Mouse (Mus musculus) C2C12 (cell line): ENCODE data around the gene Ptgs1. TPM values are rescaled to one million over a fixed set of nuclear protein-coding genes. Genes with fewer than 3 reads are reported as not detected.

Source experiments
- H3K27me3 ChIP-seq: one replicate; pipeline ENCODE4 v1.6.1; 2011; ENCODE audit not compliant: control insufficient read depth, insufficient read depth, insufficient read length
- H3K36me3 ChIP-seq: one replicate; pipeline ENCODE4 v1.6.1; 2011; ENCODE audit not compliant: control insufficient read depth, insufficient read depth
- H3K4me3 ChIP-seq: one replicate; pipeline ENCODE4 v1.5.1; 2011; ENCODE audit warnings: mild to moderate bottlenecking, control low read depth; ENCODE audit not compliant: poor library complexity, insufficient read depth, severe bottlenecking
- H3K79me2 ChIP-seq: one replicate; pipeline ENCODE4 v1.6.1; 2011; ENCODE audit not compliant: control insufficient read depth, insufficient read depth
- H3K79me3 ChIP-seq: one replicate; pipeline ENCODE4 v1.6.1; 2011; ENCODE audit warnings: low read depth, control low read depth
- H3ac ChIP-seq: one replicate; pipeline ENCODE3; 2011; ENCODE audit warnings: low read depth; ENCODE audit not compliant: control insufficient read depth, insufficient read length
- CEBPB ChIP-seq: IDR thresholded peaks from one replicate; pipeline ENCODE4 v1.6.1; 2011; ENCODE audit warnings: low read depth, mild to moderate bottlenecking, control low read depth, moderate library complexity
- CTCF ChIP-seq: IDR thresholded peaks from one replicate; pipeline ENCODE4 v1.5.1; 2011; ENCODE audit not compliant: control insufficient read depth, insufficient read depth, insufficient read length
- FOSL1 ChIP-seq: IDR thresholded peaks from one replicate; pipeline ENCODE4 v1.8.0; 2011; ENCODE audit warnings: mild to moderate bottlenecking, low read length; ENCODE audit not compliant: poor library complexity, insufficient read depth, severe bottlenecking
- MAX ChIP-seq: IDR thresholded peaks from one replicate; pipeline ENCODE4 v1.6.1; 2011; ENCODE audit warnings: mild to moderate bottlenecking, control low read depth
- MYOD1 ChIP-seq: IDR thresholded peaks from one replicate; pipeline ENCODE4 v1.6.1; 2011; ENCODE audit warnings: low read depth; ENCODE audit not compliant: control insufficient read depth, insufficient read length
- MYOG ChIP-seq: IDR thresholded peaks from one replicate; pipeline ENCODE4 v1.6.1; 2011; ENCODE audit not compliant: control insufficient read depth, insufficient read length; ENCODE audit errors: extremely low read depth
- USF1 ChIP-seq: IDR thresholded peaks from one replicate; pipeline ENCODE4 v1.6.1; 2011; ENCODE audit warnings: low read depth, mild to moderate bottlenecking, control low read depth, moderate library complexity
- polyA plus RNA-seq: library from polyadenylated mRNA; unstranded; fragments of >200 nt; fragmentation: generic; extraction: Trizol; gene quantifications from one replicate; pipeline ENCODE4 v1.2.1, GENCODE M21; 2012; ENCODE audit warnings: missing spikeins

The Ptgs1 gene
- polyA plus RNA-seq, 1 experiment, result 336 TPM

- Histone ChIP-seq H3K79me3 (no peaks in the 10 kb centered on the region), H3ac (peak overlapping the region; percentile 37), H3K27me3 (no peaks in the 10 kb centered on the region), H3K4me3 (peak overlapping the region; percentile 15), H3K79me2 (no peaks in the 10 kb centered on the region), H3K36me3 (no peaks in the 10 kb centered on the region)
- TF ChIP-seq MAX (no peak), MYOD1 (no peak), MYOG (no peak), CEBPB (no peak)
These were observed 13.2 kb upstream of the Ptgs1 start for GRCm38 (mm10) chr2:36216953-36217573.

- Histone ChIP-seq H3K4me3 (no peak overlapping the region), H3ac (peak overlapping the region; percentile 34), H3K36me3 (no peaks in the 10 kb centered on the region), H3K27me3 (no peaks in the 10 kb centered on the region), H3K79me2 (no peaks in the 10 kb centered on the region), H3K79me3 (no peaks in the 10 kb centered on the region)
- TF ChIP-seq MYOD1 (no peak), CTCF (no peak), MYOG (no peak), MAX (no peak), USF1 (no peak), FOSL1 (no peak), CEBPB (no peak)
These were observed 12.5 kb upstream of the Ptgs1 start for GRCm38 (mm10) chr2:36217692-36218233.

- Histone ChIP-seq H3K36me3 (no peaks in the 10 kb centered on the region), H3ac (no peak overlapping the region), H3K27me3 (no peaks in the 10 kb centered on the region), H3K79me2 (no peaks in the 10 kb centered on the region), H3K79me3 (no peaks in the 10 kb centered on the region), H3K4me3 (no peak overlapping the region)
- TF ChIP-seq MAX (no peak), USF1 (no peak), FOSL1 (no peak), MYOG (no peak), CTCF (no peak), CEBPB (no peak), MYOD1 (no peak)
These were observed 10.1 kb upstream of the Ptgs1 start for GRCm38 (mm10) chr2:36220106-36220505.

- Histone ChIP-seq H3K36me3 (no peaks in the 10 kb centered on the region), H3K27me3 (no peaks in the 10 kb centered on the region), H3K79me3 (no peaks in the 10 kb centered on the region), H3K79me2 (no peaks in the 10 kb centered on the region), H3ac (no peak overlapping the region), H3K4me3 (no peak overlapping the region)
- TF ChIP-seq USF1 (no peak), CEBPB (no peak), MAX (no peak), MYOD1 (no peak), MYOG (no peak), FOSL1 (no peak), CTCF (no peak)
These were observed 9.3 kb upstream of the Ptgs1 start for GRCm38 (mm10) chr2:36220891-36221290.

GRCm38 (mm10) chr2:36222168-36222848 is 7.9 kb upstream of the Ptgs1 start:
- no peaks in the 10 kb centered on the region for H3K79me3 ChIP-seq
- H3K36me3 ChIP-seq, result no peaks in the 10 kb centered on the region
- H3ac ChIP-seq, result peak overlapping the region; percentile 57
- no peak overlapping the region for H3K4me3 ChIP-seq
- no peaks in the 10 kb centered on the region for H3K79me2 ChIP-seq
- peak; percentile 38 for TF ChIP-seq MAX
- no peak for TF ChIP-seq USF1
- no peak for TF ChIP-seq CTCF
- peak; percentile 55 for TF ChIP-seq MYOD1
- no peak for TF ChIP-seq CEBPB
- TF ChIP-seq FOSL1, result peak; percentile 27
- TF ChIP-seq MYOG, result no peak
- H3K27me3 ChIP-seq, result no peaks in the 10 kb centered on the region

- no peak for TF ChIP-seq MYOD1
- H3K4me3 ChIP-seq, result no peak overlapping the region
These were observed 6.8 kb upstream of the Ptgs1 start for GRCm38 (mm10) chr2:36223436-36223835.

More at GRCm38 (mm10) chr2:36223436-36223835, 6.8 kb upstream of the Ptgs1 start:
- no peaks in the 10 kb centered on the region for H3K79me3 ChIP-seq
- H3K36me3 ChIP-seq, result no peaks in the 10 kb centered on the region
- no peaks in the 10 kb centered on the region for H3K79me2 ChIP-seq
- H3K27me3 ChIP-seq, result no peaks in the 10 kb centered on the region
- peak overlapping the region; percentile 51 for H3ac ChIP-seq
